Mouse (Mus musculus): Measurements from ENCODE around the gene Vars.

GRCm38 (mm10) chr17:35061299-35061698, 60.5 kb downstream of the Vars start:
- no peak for TF ChIP-seq CTCF (IDR thresholded peaks at IDR 0.05; ENCODE audit: low read depth)
- TF ChIP-seq EP300 (optimal IDR thresholded peaks at IDR 0.05) = no peak
